Mouse (Mus musculus): ENCODE measurements at regions not wholly inside any gene's neighbourhood (a gene's known extent, or its start where the extent isn't known, plus 50 kb on each side); places are given as distances from the start of the nearest gene placed in this dataset.

DNA sequence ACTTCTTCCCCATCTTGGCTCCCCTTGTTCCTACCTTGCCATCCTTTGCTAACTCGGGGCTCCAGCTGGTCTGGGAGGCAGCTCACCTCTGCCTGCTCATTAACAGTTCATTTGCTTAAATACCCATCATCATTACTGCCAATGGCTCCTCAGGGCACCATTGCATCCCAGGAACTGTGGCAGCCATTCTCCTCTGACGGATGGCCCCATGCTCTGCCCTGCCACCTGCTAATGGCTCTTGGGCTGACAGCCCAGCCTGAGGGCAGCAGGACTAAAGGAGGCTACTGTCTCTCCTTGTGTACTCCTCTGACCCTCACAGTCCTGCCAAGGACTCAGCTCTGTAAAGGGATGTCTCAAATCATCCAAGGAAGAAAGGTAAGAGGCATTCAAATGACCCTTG, 398.7 kb downstream of the Insc start:
- Histone ChIP-seq H3K9ac (replicated peaks; ENCODE audit: low read depth, low read length) (no peak overlapping the region), H3K4me3 (replicated peaks; ENCODE audit: low read length) (no peak overlapping the region), H3K27ac (ENCODE audit: low read length) (no peak overlapping the region), H3K4me1 (replicated peaks; ENCODE audit: control insufficient read depth, insufficient read depth, low read length) (no peaks in the 10 kb centered on the region), H3K9me3 (ENCODE audit: control insufficient read depth, low read length) (no peaks in the 10 kb centered on the region), H3K4me2 (ENCODE audit: low read length) (no peak overlapping the region), H3K27me3 (replicated peaks; ENCODE audit: control insufficient read depth, insufficient read depth, low read length) (no peaks in the 10 kb centered on the region), H3K36me3 (ENCODE audit: control insufficient read depth, insufficient read depth) (no peaks in the 10 kb centered on the region)
- WGBS, result 43% methylated on average over 2 of the region's 2 CpGs
- ATAC-seq, result no peak

DNA sequence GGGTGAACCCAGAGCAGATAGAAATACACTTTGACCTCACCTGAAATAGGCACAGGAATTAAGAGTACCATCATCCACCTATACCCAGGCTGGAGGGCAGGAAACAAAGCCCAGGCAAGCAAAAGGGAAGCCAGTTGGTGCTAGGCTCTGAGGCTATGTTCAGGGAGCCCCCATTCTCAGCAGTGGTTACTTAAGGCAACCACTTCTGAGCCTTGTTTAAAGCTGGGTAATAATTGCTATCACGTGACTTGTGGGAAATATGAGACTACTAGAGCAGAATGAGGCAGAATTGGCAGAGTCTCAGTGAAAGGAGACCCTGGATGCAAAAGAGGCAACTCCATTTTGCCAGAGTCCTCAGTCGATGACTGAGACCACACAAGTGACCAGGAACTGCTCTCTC, 401.5 kb downstream of the Insc start:
- no peaks in the 10 kb centered on the region for H3K4me1 ChIP-seq (replicated peaks; ENCODE audit: control insufficient read depth, insufficient read depth, low read length)
- no peak for ATAC-seq
- no peak overlapping the region for H3K4me2 ChIP-seq (ENCODE audit: low read length)
- H3K4me3 ChIP-seq (replicated peaks; ENCODE audit: low read length), result no peak overlapping the region
- H3K9ac ChIP-seq (replicated peaks; ENCODE audit: low read depth, low read length), result no peak overlapping the region
- H3K27ac ChIP-seq (ENCODE audit: low read length), result no peak overlapping the region
- WGBS, result 55% methylated on average over 2 of the region's 2 CpGs
- H3K36me3 ChIP-seq (ENCODE audit: control insufficient read depth, insufficient read depth), result no peaks in the 10 kb centered on the region
- no peaks in the 10 kb centered on the region for H3K27me3 ChIP-seq (replicated peaks; ENCODE audit: control insufficient read depth, insufficient read depth, low read length)
- no peaks in the 10 kb centered on the region for H3K9me3 ChIP-seq (ENCODE audit: control insufficient read depth, low read length)

DNA sequence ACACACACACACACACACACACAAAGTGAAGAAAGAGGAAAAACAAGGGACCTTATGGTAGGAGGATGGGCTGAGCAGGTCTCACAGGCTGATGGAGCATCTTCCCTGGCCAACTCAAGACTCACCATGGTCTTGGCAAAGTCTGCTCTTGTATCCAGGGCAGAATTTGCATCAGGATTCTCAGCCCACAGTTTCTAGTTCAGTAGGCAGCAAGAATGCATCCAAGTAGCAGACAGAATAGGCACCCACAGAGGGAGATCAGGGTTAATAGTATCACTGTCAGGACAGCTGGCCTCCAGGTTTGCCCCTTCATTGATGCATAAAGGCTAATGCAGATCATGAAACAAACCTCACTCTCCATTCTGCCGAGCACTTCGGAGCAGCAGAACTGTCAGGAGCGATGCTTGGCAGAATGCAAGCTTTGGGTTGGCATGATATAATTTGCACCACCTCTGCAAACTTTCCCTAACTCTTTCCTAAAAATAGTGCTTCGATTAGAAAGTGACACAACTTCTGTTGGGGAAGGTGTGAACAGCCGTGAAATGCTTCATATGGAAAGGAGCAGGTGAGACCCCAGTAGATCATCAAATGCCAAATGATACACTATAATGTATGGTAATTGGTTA, 404.0 kb downstream of the Insc start:
- Histone ChIP-seq H3K4me1 (replicated peaks; ENCODE audit: control insufficient read depth, insufficient read depth, low read length) (no peaks in the 10 kb centered on the region), H3K4me2 (ENCODE audit: low read length) (no peak overlapping the region), H3K27me3 (replicated peaks; ENCODE audit: control insufficient read depth, insufficient read depth, low read length) (no peaks in the 10 kb centered on the region), H3K9ac (replicated peaks; ENCODE audit: low read depth, low read length) (no peak overlapping the region), H3K27ac (ENCODE audit: low read length) (no peak overlapping the region), H3K4me3 (replicated peaks; ENCODE audit: low read length) (no peak overlapping the region), H3K36me3 (ENCODE audit: control insufficient read depth, insufficient read depth) (no peaks in the 10 kb centered on the region), H3K9me3 (ENCODE audit: control insufficient read depth, low read length) (no peaks in the 10 kb centered on the region)
- ATAC-seq, result no peak
- WGBS, result 63% methylated on average over 5 of the region's 5 CpGs

DNA sequence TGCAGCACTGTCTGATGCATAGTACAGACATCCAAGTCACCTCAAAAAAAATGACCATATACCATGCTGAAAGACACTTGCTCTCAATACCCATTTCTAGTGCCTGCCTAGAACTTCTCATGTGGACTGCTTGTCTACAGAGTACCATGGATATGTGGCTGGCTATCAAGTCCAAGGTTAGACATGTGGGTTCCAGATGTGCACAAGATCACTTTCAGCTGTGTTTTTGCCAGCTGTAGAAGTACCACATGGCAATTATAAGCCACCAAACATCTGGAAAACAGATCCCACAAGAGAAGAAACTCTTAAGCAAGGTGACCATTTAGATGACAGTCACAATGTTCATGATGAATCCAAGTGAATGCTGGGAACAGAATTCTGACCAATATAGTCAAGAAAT, 409.8 kb downstream of the Insc start:
- no peak overlapping the region for H3K4me3 ChIP-seq (replicated peaks; ENCODE audit: low read length)
- H3K4me1 ChIP-seq (replicated peaks; ENCODE audit: control insufficient read depth, insufficient read depth, low read length), result no peaks in the 10 kb centered on the region
- H3K27me3 ChIP-seq (replicated peaks; ENCODE audit: control insufficient read depth, insufficient read depth, low read length), result no peaks in the 10 kb centered on the region
- H3K27ac ChIP-seq (ENCODE audit: low read length), result no peak overlapping the region
- no peaks in the 10 kb centered on the region for H3K9me3 ChIP-seq (ENCODE audit: control insufficient read depth, low read length)
- ATAC-seq, result no peak
- no peak overlapping the region for H3K4me2 ChIP-seq (ENCODE audit: low read length)
- H3K36me3 ChIP-seq (ENCODE audit: control insufficient read depth, insufficient read depth), result no peaks in the 10 kb centered on the region
- no peak overlapping the region for H3K9ac ChIP-seq (replicated peaks; ENCODE audit: low read depth, low read length)

DNA sequence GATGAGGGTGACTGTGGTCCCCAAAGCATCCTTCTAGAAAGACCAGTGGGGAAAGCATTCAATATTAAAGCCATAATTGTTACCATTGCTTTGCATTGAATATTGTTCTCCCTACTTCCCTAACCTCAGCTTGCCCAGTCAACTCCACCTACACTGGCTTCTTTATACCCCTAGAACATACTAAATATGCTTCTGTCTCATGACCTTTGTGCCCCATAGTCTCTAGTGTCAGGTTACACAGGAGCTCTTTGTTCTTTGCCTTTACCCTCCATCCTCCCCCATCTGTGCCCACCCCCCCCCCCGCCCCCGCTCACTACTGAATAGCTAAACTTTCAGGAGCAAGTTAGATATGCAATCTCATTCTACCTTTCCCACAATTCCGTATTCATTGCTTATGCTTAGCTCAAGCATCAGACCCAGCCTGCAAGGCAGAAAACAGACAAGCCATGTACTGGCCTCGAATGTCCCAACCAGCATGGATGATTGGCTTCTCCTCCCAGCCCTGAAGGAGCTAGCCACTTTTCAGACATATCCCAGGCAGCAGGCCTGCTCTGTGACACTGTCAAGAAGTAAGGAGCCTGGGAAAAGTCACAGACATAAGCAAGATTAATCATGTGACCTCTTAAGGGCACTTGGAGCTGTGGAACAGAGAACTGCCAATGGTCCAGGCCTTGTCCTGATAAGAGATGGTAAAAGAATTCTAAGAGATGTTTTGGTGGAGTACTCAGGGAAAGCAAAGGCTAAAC, 410.4 kb downstream of the Insc start:
- H3K27ac ChIP-seq (ENCODE audit: low read length), result no peak overlapping the region
- no peak overlapping the region for H3K4me2 ChIP-seq (ENCODE audit: low read length)
- WGBS, result 53% methylated on average over 4 of the region's 4 CpGs
- ATAC-seq, result no peak
- H3K4me1 ChIP-seq (replicated peaks; ENCODE audit: control insufficient read depth, insufficient read depth, low read length), result no peaks in the 10 kb centered on the region
- no peaks in the 10 kb centered on the region for H3K36me3 ChIP-seq (ENCODE audit: control insufficient read depth, insufficient read depth)
- no peak overlapping the region for H3K4me3 ChIP-seq (replicated peaks; ENCODE audit: low read length)
- H3K9me3 ChIP-seq (ENCODE audit: control insufficient read depth, low read length), result no peaks in the 10 kb centered on the region
- no peak overlapping the region for H3K9ac ChIP-seq (replicated peaks; ENCODE audit: low read depth, low read length)
- H3K27me3 ChIP-seq (replicated peaks; ENCODE audit: control insufficient read depth, insufficient read depth, low read length), result no peaks in the 10 kb centered on the region

DNA sequence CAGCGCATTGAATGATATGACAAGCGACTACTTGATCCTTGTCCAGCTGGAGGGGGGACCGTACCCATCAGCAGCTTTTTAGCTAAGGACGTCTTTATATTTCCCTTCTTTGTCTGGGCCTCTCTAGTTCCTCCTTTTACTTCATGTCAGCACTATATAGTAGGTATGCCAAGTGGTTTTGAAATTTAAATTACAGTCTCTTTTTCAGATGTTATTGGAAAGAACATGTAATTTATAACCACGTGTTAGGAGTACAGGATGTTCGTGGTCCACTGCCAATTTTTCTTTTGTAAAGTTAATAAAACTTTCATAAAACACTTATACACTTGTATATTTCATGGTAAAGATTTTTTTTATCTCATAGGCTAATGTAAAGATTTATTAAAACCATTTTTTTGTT, 426.5 kb downstream of the Insc start:
- Histone ChIP-seq H3K36me3 (ENCODE audit: control insufficient read depth, insufficient read depth) (no peaks in the 10 kb centered on the region), H3K4me1 (replicated peaks; ENCODE audit: control insufficient read depth, insufficient read depth, low read length) (peaks cover 9% of the 10 kb centered on the region; the same call in 1 of the 2 replicates), H3K9ac (replicated peaks; ENCODE audit: low read depth, low read length) (no peak overlapping the region), H3K4me2 (ENCODE audit: low read length) (no peak overlapping the region), H3K4me3 (replicated peaks; ENCODE audit: low read length) (no peak overlapping the region), H3K9me3 (ENCODE audit: control insufficient read depth, low read length) (no peaks in the 10 kb centered on the region; the same call in 1 of the 2 replicates), H3K27me3 (replicated peaks; ENCODE audit: control insufficient read depth, insufficient read depth, low read length) (no peaks in the 10 kb centered on the region), H3K27ac (ENCODE audit: low read length) (no peak overlapping the region)
- no peak; the same call in 1 of the 2 replicates for ATAC-seq
- 46% methylated on average over 6 of the region's 6 CpGs for WGBS

DNA sequence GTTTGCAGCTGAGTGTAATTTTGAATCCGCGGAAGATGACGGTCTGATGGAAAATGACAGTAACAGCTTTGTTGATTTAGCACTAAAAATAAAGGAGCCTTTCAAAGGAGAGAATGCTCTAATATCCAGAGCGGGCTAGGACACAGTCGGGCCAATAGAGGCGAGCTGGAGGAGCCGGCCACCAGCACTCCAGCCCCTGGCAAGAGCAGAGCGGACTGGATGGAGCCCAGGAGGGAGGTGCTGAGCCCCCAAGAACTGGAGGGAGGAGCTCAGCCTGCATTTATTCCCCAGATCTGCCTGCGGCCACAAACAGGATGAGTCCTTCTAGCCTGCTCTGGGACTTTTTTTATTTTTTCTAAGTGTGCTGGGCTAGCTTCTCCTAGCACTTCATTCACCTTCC, 426.9 kb downstream of the Insc start:
- ATAC-seq, result peak; percentile 81
- Histone ChIP-seq H3K9ac (replicated peaks; ENCODE audit: low read depth, low read length) (no peak overlapping the region), H3K9me3 (ENCODE audit: control insufficient read depth, low read length) (no peaks in the 10 kb centered on the region; the same call in 1 of the 2 replicates), H3K4me2 (ENCODE audit: low read length) (peak overlapping the region; percentile 6; the same call in 1 of the 2 replicates), H3K36me3 (ENCODE audit: control insufficient read depth, insufficient read depth) (no peaks in the 10 kb centered on the region), H3K4me3 (replicated peaks; ENCODE audit: low read length) (no peak overlapping the region), H3K27ac (ENCODE audit: low read length) (no peak overlapping the region), H3K27me3 (replicated peaks; ENCODE audit: control insufficient read depth, insufficient read depth, low read length) (no peaks in the 10 kb centered on the region), H3K4me1 (replicated peaks; ENCODE audit: control insufficient read depth, insufficient read depth, low read length) (peaks cover 9% of the 10 kb centered on the region; the same call in 1 of the 2 replicates)
- WGBS, result 31% methylated on average over 9 of the region's 9 CpGs

DNA sequence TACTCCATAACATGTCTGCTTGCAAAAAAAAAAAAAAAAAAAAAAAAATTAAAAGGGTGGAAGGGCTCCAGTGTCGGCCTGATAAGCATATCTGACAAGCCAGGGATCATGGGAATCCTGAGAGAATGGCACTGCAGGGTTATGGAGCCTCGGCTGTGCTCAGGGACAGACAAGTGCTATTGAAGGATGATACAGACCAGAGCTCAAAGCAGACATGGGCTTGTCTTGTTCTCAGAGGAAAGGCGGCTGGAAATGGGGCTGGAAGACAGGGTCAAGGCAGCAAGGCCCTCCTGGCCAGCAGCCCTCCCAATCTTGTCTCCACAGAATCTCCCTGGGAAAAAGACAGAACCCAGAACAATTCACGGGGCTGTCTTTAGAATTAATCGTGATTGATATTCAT, 449.0 kb downstream of the Insc start:
- Histone ChIP-seq H3K4me3 (replicated peaks; ENCODE audit: low read length) (no peak overlapping the region), H3K4me1 (replicated peaks; ENCODE audit: control insufficient read depth, insufficient read depth, low read length) (peaks cover 13% of the 10 kb centered on the region), H3K36me3 (ENCODE audit: control insufficient read depth, insufficient read depth) (no peaks in the 10 kb centered on the region), H3K4me2 (ENCODE audit: low read length) (no peak overlapping the region), H3K9me3 (ENCODE audit: control insufficient read depth, low read length) (no peaks in the 10 kb centered on the region), H3K9ac (replicated peaks; ENCODE audit: low read depth, low read length) (no peak overlapping the region), H3K27ac (ENCODE audit: low read length) (no peak overlapping the region), H3K27me3 (replicated peaks; ENCODE audit: control insufficient read depth, insufficient read depth, low read length) (no peaks in the 10 kb centered on the region; the same call in 1 of the 2 replicates)
- no peak for ATAC-seq
- WGBS, result 38% methylated on average over 5 of the region's 5 CpGs

DNA sequence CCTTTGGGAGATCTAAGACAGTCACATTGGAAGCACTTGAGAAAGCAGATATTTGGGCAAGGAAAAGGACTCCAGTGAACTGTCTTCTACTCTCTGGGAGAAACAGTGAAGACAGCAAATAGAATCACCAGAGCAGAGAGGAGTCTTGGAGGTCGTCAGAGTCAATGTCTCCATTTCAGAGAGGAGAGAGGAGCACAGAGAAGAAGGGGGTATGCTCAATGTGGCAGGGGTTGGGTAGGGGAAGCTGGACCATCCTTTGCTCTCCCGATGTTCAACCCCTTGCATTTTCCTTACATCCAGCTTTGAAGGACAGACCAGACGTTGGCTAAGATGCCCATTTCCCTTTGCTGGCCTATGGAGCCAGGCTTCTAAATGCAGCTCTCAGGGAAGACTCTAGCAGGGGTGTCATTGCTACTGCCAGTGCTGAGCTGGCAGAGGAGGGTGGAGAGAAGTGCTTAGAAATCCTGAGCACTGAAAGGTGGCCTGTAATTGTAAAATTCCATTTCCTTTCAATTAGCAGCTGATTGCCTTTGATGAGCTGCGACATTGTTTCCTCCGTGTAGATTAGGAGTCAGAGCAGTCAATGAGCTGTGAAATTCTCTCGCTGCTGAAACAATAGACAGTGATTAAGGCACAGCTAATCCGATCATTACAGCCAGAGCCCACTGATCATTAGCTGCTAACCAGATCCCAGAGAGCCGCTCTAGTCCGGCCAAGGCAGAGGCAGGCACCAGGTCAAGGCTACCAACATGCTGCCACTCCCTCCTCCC, 449.7 kb downstream of the Insc start:
- peak; percentile 87 for ATAC-seq

More for the DNA sequence above, 449.7 kb downstream of the Insc start:
- H3K27me3 ChIP-seq (replicated peaks; ENCODE audit: control insufficient read depth, insufficient read depth, low read length), result no peaks in the 10 kb centered on the region; the same call in 1 of the 2 replicates
- H3K36me3 ChIP-seq (ENCODE audit: control insufficient read depth, insufficient read depth), result no peaks in the 10 kb centered on the region
- H3K27ac ChIP-seq (ENCODE audit: low read length), result no peak overlapping the region
- peaks cover 13% of the 10 kb centered on the region for H3K4me1 ChIP-seq (replicated peaks; ENCODE audit: control insufficient read depth, insufficient read depth, low read length)
- 4% methylated on average over 9 of the region's 9 CpGs for WGBS
- H3K9me3 ChIP-seq (ENCODE audit: control insufficient read depth, low read length), result no peaks in the 10 kb centered on the region
- H3K4me2 ChIP-seq (ENCODE audit: low read length), result no peak overlapping the region
- no peak overlapping the region for H3K4me3 ChIP-seq (replicated peaks; ENCODE audit: low read length)
- H3K9ac ChIP-seq (replicated peaks; ENCODE audit: low read depth, low read length), result no peak overlapping the region

Measured in forebrain, embryonic 16.5 days (tissue).